Mouse (Mus musculus) hindbrain, embryonic 16.5 days (tissue): ENCODE results near the gene H2-DMa. TPM values are rescaled to one million over a fixed set of nuclear protein-coding genes. Genes with fewer than 3 reads are reported as not detected.

ENCODE experiments used
- ATAC-seq: fragments of 200-750 bp; cut with Nextera tagmentation; 2 replicates; pipeline ENCODE4 v1.8.0; 2017; ENCODE audit warnings: moderate TSS enrichment, moderate library complexity
- H3K27ac ChIP-seq: fragments of 300-500 bp; sonication (generic); 2 replicates; pipeline ENCODE4 v1.5.1; 2014; ENCODE audit warnings: low read depth, mild to moderate bottlenecking, control low read depth, low read length, moderate library complexity
- H3K27me3 ChIP-seq: fragments of 300-500 bp; sonication (generic); replicated peaks from 2 replicates; pipeline ENCODE4 v1.6.1; 2014; ENCODE audit warnings: low read length; ENCODE audit not compliant: control insufficient read depth, insufficient read depth
- H3K36me3 ChIP-seq: fragments of 300-500 bp; sonication (generic); 2 replicates; pipeline ENCODE4 v1.6.1; 2014; ENCODE audit warnings: mild to moderate bottlenecking, low read length, moderate library complexity, mixed read lengths; ENCODE audit not compliant: control insufficient read depth, insufficient read depth
- H3K4me1 ChIP-seq: fragments of 300-500 bp; sonication (generic); 2 replicates; pipeline ENCODE4 v1.6.1; 2014; ENCODE audit warnings: low read depth, low read length; ENCODE audit not compliant: control insufficient read depth, insufficient read depth
- H3K4me2 ChIP-seq: fragments of 300-500 bp; sonication (generic); 2 replicates; pipeline ENCODE4 v1.6.1; 2014; ENCODE audit warnings: mild to moderate bottlenecking, low read length, control low read depth, moderate library complexity
- H3K4me3 ChIP-seq: fragments of 300-500 bp; sonication (generic); 2 replicates; pipeline ENCODE4 v1.5.1; 2014; ENCODE audit warnings: mild to moderate bottlenecking, low read length, control low read depth, moderate library complexity
- H3K9ac ChIP-seq: fragments of 300-500 bp; sonication (generic); 2 replicates; pipeline ENCODE4 v1.6.1; 2014; ENCODE audit warnings: low read depth, mild to moderate bottlenecking, control low read depth, low read length, moderate library complexity
- H3K9me3 ChIP-seq: fragments of 300-500 bp; sonication (generic); 2 replicates; pipeline ENCODE4 v1.6.1; 2014; ENCODE audit warnings: mild to moderate bottlenecking, low read length, moderate library complexity; ENCODE audit not compliant: control insufficient read depth
- WGBS: fragments of 180-500 bp; shearing (Covaris S2); extraction: QIAGEN DNeasy Blood & Tissue Kit; methylation state at CpG from one replicate; pipeline ENCODE4 v1.1.7; 2014; 5-methylcytosine and 5-hydroxymethylcytosine counted together
- polyA plus RNA-seq: library from polyadenylated mRNA; unstranded; fragments of >200 nt; fragmentation: Nextera tagmentation; extraction: Ambion mirVana; gene quantifications from 2 replicates; pipeline ENCODE4 v1.2.1, GENCODE M21; 2015

The H2-DMa gene
- polyA plus RNA-seq, 1 experiment from 2014 or later, result 20.9 TPM

- 62% methylated on average over 4 of the region's 4 CpGs for WGBS
- H3K9me3 ChIP-seq, result no peaks in the 10 kb centered on the region
- no peak for ATAC-seq
- H3K36me3 ChIP-seq, result no peaks in the 10 kb centered on the region
- no peak within 1 kb of the TSS for H3K9ac ChIP-seq
- no peak within 1 kb of the TSS for H3K4me3 ChIP-seq
- H3K4me2 ChIP-seq, result no peak within 1 kb of the TSS
- no peak within 1 kb of the TSS for H3K27ac ChIP-seq
- no peaks in the 10 kb centered on the region for H3K4me1 ChIP-seq
- no peaks in the 10 kb centered on the region for H3K27me3 ChIP-seq
Observed at GRCm38 (mm10) chr17:34152923-34153322, 33.6 kb downstream of the H2-DMa start, which contains the start of gene H2-DMb1. Gene H2-DMb1 (plus strand): TSS chr17:34153072.

DNA sequence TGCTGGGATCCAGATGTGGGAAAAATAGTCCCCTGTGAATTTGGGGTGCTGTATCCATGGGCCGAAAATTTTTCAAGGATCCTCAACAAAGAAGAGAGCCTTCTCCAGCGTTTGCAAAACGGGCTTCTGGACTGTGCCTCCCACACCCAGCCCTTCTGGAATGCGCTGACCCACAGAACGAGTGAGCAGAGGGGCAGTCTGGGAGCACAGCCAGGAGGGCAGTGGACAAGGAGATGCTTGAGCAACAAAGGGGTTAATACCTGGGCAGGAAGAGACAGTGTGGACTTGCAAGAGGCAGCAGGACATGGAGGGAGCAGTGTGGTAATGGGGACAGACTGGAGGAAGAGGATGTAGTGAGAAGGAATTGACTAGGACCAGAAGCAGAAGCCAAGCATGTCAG is 36.2 kb downstream of the H2-DMa start:
- no peak overlapping the region for H3K9ac ChIP-seq
- no peaks in the 10 kb centered on the region for H3K9me3 ChIP-seq
- H3K36me3 ChIP-seq, result no peaks in the 10 kb centered on the region
- no peak overlapping the region for H3K4me3 ChIP-seq
- H3K27me3 ChIP-seq, result no peaks in the 10 kb centered on the region
- H3K27ac ChIP-seq, result no peak overlapping the region
- no peak for ATAC-seq
- 57% methylated on average over 5 of the region's 5 CpGs for WGBS
- H3K4me2 ChIP-seq, result no peak overlapping the region
- no peaks in the 10 kb centered on the region for H3K4me1 ChIP-seq

DNA sequence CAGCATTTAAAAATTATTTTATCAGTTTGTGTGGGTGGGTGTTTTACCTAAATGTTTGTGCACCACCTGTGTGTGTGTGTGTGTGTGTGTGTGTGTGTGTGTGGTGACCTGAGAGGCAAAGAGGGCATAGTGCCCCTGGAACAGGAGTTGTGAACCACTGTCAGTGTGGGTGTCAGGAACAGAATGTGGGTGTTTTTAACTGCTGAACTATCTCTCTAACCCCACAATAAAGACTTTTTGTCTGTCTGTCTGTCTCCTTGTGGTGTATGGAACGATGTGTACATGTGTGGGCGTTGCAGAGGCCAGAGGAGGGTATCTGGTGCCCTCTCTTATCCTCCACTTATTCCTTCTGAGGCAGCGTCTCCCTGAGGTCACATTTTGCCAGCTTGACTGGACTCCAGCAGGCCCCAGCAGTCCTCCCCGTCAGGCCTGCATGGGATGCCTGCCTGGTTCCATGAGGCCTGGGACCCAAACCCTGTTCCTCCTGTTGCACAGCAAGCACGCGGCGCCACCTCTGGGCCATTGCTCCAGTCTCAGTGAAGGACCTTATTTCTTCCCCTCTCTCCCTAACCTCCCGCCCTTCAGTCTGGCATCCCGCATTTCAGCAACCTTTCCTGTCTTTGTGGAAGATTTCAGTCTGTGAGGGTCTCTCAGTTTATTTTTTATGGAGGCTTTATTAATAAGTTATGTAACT is 45.0 kb downstream of the H2-DMa start:
- 41% methylated on average over 9 of the region's 9 CpGs for WGBS
- Histone ChIP-seq H3K9ac (no peak overlapping the region), H3K4me1 (no peaks in the 10 kb centered on the region), H3K4me2 (no peak overlapping the region), H3K36me3 (no peaks in the 10 kb centered on the region), H3K9me3 (no peaks in the 10 kb centered on the region; the same call in 1 of the 2 replicates), H3K27ac (no peak overlapping the region), H3K4me3 (no peak overlapping the region), H3K27me3 (no peaks in the 10 kb centered on the region)
- no peak for ATAC-seq

GRCm38 (mm10) chr17:34165033-34165730 is 45.8 kb downstream of the H2-DMa start:
- Histone ChIP-seq H3K4me3 (no peak overlapping the region), H3K4me1 (no peaks in the 10 kb centered on the region), H3K9ac (no peak overlapping the region), H3K36me3 (no peaks in the 10 kb centered on the region), H3K4me2 (no peak overlapping the region), H3K9me3 (no peaks in the 10 kb centered on the region; the same call in 1 of the 2 replicates), H3K27me3 (no peaks in the 10 kb centered on the region), H3K27ac (no peak overlapping the region)
- ATAC-seq, result no peak
- 87% methylated on average over 6 of the region's 6 CpGs for WGBS

GRCm38 (mm10) chr17:34169279-34169678 is 49.9 kb downstream of the H2-DMa start:
- no peak overlapping the region for H3K4me3 ChIP-seq
- no peaks in the 10 kb centered on the region; the same call in 1 of the 2 replicates for H3K9me3 ChIP-seq
- H3K4me2 ChIP-seq, result no peak overlapping the region
- no peaks in the 10 kb centered on the region for H3K27me3 ChIP-seq
- H3K4me1 ChIP-seq, result no peaks in the 10 kb centered on the region
- WGBS, result 0% methylated on average over 2 of the region's 2 CpGs
- no peak; the same call in 1 of the 2 replicates for ATAC-seq
- no peak overlapping the region for H3K27ac ChIP-seq
- no peaks in the 10 kb centered on the region for H3K36me3 ChIP-seq
- H3K9ac ChIP-seq, result no peak overlapping the region

DNA sequence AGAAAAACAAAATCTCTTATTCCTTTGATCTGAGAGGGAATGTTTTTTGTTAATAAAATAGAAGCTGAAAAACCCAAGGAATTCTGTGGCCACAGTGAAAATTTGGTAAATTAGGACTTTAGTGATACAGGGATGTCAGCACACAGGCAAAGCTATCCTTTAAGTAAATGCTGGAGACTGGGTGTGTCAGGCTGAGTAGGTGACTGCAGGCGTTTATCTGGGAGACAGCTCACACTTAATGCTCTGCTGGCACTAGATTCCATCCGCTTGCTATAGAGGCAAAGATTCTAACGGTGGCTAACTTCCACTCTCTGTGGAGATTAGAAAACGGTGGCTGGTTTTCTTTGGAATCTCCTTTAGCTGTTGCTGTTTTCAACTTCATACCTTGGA is 51.1 kb downstream of the H2-DMa start:
- Histone ChIP-seq H3K4me1 (no peaks in the 10 kb centered on the region), H3K27me3 (no peaks in the 10 kb centered on the region), H3K27ac (no peak overlapping the region), H3K9ac (no peak overlapping the region), H3K36me3 (no peaks in the 10 kb centered on the region), H3K4me3 (no peak overlapping the region), H3K4me2 (no peak overlapping the region), H3K9me3 (no peaks in the 10 kb centered on the region; the same call in 1 of the 2 replicates)
- 33% methylated on average over 4 of the region's 4 CpGs for WGBS
- no peak for ATAC-seq

DNA sequence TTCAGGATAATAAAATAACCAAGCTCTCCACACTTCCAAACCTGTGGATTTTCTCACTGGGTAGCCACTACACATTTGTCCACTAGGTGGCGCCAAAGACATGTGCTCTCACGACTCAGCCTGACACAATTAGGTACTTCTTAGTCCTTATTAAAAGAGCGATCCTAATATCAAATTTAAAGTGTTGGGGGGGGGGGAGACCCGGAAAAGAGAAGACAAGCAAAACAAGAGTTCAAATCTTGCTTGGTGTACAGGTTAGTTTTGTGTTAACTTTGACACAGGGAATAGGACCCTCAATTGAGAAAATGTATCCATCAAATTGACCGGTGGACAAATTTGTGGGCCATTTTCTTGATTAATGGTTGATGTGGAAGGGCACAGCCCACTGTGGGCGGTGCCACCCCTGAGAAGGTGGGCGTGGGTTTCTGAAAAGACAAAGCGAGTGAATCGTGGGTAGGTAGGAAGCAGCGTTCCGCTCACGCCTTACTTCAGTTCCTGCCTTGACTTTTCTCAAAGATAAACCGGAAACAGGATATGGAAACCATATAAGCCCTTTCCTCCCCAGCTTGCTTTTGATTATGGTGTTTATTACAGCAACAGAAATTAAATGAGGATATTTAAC is 51.6 kb downstream of the H2-DMa start:
- Histone ChIP-seq H3K27ac (no peak overlapping the region), H3K9me3 (no peaks in the 10 kb centered on the region; the same call in 1 of the 2 replicates)
- 45% methylated on average over 13 of the region's 13 CpGs for WGBS

GRCm38 (mm10) chr17:34172528-34172927 is 53.2 kb downstream of the H2-DMa start:
- Histone ChIP-seq H3K27ac (no peak overlapping the region), H3K4me2 (no peak overlapping the region), H3K9me3 (no peaks in the 10 kb centered on the region; the same call in none of the 2 replicates), H3K9ac (no peak overlapping the region), H3K4me3 (no peak overlapping the region), H3K36me3 (no peaks in the 10 kb centered on the region), H3K4me1 (no peaks in the 10 kb centered on the region), H3K27me3 (no peaks in the 10 kb centered on the region)
- ATAC-seq, result no peak
- WGBS, result 92% methylated on average over 5 of the region's 5 CpGs

More for the DNA sequence above, 51.6 kb downstream of the H2-DMa start:
- no peaks in the 10 kb centered on the region for H3K4me1 ChIP-seq
- no peak overlapping the region for H3K4me3 ChIP-seq
- H3K4me2 ChIP-seq, result no peak overlapping the region
- no peak for ATAC-seq
- H3K9ac ChIP-seq, result no peak overlapping the region
- no peaks in the 10 kb centered on the region for H3K27me3 ChIP-seq
- H3K36me3 ChIP-seq, result no peaks in the 10 kb centered on the region

DNA sequence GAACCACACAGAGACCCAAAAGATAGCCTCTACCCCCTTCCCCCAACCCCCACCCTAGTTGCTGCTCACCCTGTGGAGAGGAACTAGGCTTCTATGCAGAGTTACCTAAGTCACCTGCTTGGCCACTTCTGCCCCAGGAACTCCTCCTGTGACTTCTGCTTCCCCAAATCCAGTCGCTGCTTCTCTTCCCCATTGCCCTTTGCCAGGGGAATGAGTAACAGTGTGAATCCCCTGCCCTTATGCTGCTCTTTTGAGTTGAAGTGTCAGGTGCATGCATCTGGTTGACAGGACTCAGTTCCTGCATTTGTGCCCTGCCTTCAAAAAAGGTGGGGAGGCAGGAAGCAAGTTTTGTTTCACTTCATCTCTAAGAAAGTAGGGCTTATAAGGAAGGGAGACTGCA is 54.7 kb downstream of the H2-DMa start:
- ATAC-seq, result no peak
- 63% methylated on average over 1 of the region's 1 CpGs for WGBS

More for the DNA sequence above, 54.7 kb downstream of the H2-DMa start:
- Histone ChIP-seq H3K36me3 (no peaks in the 10 kb centered on the region), H3K4me1 (no peaks in the 10 kb centered on the region), H3K9me3 (no peaks in the 10 kb centered on the region; the same call in none of the 2 replicates), H3K27ac (no peak overlapping the region), H3K9ac (no peak overlapping the region), H3K27me3 (no peaks in the 10 kb centered on the region), H3K4me2 (no peak overlapping the region), H3K4me3 (no peak overlapping the region)
